Mouse (Mus musculus): ENCODE measurements around the gene Lamtor2.

The Lamtor2 gene

GRCm38 (mm10) chr3:88568615-88569014 lies 15.7 kb upstream of the Lamtor2 start:
- no peak for DNase-seq (ENCODE audit: low spot score in 2 of 2)

DNA sequence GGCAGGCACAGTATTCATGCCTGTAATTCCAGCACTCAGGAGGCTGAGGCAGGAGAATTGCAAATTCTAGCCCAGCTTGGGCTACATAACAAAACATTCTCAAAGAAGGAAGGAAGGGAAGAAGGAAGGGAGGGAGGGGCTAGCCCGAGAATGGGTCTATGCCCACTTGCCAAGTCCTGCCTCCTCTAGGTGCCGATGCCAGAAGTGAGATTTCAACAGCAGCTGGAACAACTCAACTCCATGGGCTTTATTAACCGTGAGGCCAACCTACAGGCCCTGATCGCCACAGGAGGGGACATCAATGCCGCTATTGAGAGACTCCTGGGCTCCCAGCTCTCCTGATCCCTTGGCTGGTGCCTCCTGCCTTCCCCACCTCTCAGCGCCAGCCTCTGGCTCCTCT lies 15.0 kb upstream of the Lamtor2 start:
- DNase-seq (ENCODE audit: low spot score in 2 of 2), result no peak

DNA sequence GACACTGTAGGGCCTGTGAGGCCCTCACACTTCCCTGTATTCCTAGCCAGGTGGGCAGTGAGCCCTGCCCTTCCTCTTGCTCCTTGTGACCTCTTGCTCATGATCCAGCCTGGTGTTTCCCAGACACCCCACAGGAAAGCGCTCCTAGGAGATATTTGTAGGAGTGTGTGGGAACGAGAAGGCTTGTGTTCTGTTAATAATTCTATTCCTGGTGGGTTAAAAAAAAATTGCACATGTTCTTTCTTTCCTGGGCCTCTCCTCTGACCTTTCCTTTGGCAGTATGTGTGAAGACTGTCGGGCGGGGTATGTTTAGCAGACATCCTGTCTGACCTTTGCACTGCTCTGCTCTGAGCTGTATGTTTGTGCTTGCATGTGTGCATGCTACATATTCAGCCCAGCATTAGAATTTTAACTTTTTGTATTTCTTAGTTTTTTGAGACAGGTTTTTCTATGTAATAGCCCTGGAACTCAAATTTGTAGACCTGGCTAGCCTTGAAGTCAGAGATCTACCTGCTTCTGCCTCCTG lies 13.7 kb upstream of the Lamtor2 start:
- DNase-seq (ENCODE audit: low spot score in 2 of 2), result no peak

DNA sequence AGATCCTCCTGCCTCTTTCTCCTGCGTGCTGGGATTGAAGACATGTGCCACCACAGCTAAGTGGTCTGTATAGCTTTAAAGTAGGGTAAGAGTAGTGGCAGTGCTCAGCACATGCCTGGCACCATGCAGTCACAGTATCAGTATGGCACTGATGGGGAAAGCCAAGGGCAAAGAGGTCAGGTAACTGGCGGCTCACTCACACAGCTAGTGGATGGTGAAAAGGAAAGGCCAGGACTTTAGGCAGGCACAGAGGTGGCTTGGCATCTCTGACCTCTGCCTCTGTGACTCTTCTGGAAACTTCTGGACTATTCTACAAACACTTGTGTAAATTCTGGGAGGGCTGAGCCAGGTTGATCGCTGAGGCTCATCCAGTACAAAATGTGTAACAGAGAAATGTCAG lies 13.2 kb upstream of the Lamtor2 start:
- DNase-seq (ENCODE audit: low spot score in 2 of 2), result no peak

- no peak for DNase-seq (ENCODE audit: low spot score in 2 of 2)
Measured at GRCm38 (mm10) chr3:88563966-88564365, 11.1 kb upstream of the Lamtor2 start.

DNA sequence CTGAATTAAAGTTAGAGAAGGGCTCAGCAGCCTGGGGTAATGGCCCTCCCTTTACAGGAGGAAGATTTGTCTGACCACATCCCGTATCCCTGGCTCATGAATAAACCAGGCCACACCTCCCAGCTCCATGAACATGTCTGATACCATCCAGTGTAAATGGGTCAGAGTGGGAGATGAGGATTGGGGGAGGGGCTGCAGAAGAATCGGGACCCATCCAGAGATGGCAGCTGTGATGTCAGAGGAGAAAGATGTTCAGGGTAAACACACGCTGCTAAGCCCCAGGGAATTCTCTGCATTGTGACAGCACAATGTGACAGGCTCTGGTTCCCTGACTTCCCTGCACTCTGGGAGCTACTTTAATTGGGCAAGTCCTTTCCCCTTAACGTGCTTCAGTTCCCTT lies 10.6 kb upstream of the Lamtor2 start:
- DNase-seq (ENCODE audit: low spot score in 2 of 2), result no peak

DNA sequence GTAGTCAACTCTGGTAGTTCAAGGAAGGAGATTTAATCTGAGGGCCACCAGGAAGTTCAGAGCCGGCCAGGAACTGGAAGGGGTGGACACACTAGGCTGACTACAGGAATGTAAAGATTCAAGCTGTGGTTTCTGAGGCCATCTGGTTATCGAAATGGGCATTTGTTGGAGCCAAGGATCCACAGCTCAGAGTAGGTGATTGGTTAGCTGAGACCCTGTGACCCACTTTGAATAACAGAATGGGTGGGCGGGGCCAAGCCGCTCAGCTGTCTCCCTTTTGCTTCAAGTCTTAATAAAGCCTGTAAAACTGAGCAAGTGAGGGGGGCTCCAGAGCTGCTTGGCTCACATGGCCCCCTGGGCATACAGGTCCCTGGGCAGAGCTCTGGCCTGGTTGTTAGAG lies 9.1 kb upstream of the Lamtor2 start:
- peak in 1 of 2 experiments; percentile 40 for DNase-seq (ENCODE audit: low spot score in 2 of 2)

DNA sequence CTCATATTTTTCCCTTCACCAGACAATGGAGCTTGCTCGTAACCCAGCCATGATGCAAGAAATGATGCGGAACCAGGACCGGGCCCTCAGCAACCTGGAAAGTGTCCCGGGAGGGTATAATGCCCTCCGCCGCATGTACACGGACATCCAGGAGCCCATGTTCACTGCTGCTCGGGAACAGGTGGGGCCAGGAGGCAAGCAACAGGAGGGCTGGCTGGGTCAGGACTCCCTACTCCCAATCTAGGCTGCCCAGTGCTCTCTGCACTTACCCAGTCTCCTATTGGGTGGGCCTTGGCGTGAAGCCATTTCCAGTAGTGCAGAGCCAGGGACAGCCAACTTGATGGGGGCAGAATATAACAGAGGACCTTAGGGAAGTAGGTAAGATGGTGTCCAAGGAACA lies 6.7 kb upstream of the Lamtor2 start:
- DNase-seq (ENCODE audit: low spot score in 2 of 2), result no peak

DNA sequence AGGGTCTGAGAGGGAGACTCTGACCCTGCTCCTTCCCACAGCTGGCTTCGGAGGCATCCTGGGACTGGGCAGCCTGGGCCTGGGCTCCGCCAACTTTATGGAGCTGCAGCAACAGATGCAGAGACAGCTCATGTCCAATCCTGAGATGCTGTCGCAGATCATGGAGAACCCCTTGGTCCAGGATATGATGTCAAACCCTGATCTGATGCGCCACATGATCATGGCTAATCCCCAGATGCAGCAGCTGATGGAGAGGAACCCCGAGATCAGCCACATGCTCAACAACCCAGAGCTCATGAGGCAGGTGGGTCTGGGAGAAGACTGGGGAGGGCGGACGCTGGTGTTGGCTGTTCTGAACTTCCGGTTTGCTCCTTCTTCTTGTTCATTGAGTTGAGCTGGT lies 3.7 kb upstream of the Lamtor2 start:
- no peak for DNase-seq (ENCODE audit: low spot score in 2 of 2)

GRCm38 (mm10) chr3:88555731-88556130 lies 2.9 kb upstream of the Lamtor2 start:
- DNase-seq (ENCODE audit: low spot score in 2 of 2), result peak in 1 of 2 experiments; percentile 19

DNA sequence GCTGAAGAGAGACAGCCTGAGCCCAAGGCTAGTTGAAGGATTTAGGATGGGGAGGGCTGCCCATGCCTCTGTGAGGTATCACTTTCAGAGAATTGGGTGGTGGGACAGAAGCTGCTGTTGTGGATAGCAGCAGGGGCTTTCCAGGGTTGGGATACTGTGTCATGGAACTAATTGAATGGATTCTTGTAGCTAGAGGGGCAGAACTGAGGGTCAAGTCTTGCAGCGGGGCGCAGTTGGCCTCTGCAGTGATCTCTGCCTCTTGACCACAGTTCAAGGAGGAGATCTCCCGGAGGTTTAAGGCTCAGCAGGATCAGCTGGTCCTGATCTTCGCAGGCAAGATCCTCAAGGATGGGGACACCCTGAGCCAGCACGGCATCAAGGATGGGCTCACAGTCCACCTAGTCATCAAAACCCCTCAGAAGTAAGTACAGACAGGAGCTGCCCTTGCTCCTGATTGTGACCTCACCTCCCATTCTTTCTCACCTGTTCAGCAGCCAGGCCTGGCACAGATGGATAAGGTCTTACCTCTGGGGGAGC lies 2.3 kb upstream of the Lamtor2 start:
- DNase-seq (ENCODE audit: low spot score in 2 of 2), result no peak

DNA sequence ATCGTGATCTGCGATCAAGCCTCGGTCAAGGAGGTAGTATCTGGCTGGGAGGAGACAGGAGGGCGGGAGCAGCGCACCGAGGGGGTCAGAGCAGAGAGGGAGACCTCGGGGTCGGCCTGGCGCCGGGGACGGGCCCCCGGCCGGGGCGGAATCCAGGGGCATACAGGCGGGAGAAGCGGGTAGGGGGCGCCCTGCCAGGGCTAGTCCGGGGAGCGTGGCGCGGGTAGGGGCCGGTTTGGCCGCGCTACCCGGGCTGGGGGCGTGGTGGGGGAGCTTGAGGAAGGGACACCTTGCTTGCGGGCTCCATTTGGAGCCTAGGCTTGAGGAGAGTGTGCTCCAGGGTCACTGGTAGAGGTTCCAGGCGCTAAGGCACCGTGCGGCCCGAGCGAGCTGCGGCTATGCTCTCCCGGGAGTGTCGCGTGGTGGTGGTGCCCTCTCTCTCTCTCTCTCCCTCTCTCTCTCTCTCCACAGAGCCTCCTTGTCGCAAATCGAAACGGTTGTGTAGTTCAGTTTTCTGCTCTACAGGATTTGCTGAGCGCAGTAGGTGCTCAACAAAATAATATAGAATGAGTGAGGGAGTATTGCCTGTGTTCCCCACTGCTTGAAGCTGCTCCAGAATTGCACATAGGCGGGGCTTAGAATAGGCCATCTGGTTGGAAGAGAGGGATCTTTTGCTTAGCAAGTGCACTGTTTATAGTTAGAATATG lies 1.2 kb upstream of the Lamtor2 start:
- peak in 1 of 2 experiments; percentile 68 for DNase-seq (ENCODE audit: low spot score in 2 of 2)

DNA sequence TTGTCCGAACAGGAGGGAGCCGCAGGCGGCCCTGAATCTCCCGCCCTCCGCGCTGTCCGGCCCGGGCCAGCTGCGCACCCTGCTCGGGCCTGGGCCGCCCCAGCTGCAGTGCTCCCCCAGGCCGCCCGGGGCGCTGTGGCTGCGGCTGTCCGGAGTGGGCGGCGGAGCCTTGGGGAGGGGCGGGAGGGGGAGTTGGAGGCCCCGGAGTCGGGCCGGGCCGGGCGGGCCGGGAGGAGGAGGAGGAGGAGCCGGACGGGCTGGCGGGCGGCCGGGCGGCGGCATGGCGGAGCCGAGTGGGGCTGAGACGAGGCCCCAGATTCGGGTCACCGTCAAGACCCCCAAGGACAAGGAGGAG lies 628 bp upstream of the Lamtor2 start, which contains the start of gene Ubqln4:
Gene Ubqln4, plus strand, starts transcription at position 234 of the 355 bp plus-strand sequence.
- peak; percentile 91 to 97 for DNase-seq (ENCODE audit: low spot score in 2 of 2)

DNA sequence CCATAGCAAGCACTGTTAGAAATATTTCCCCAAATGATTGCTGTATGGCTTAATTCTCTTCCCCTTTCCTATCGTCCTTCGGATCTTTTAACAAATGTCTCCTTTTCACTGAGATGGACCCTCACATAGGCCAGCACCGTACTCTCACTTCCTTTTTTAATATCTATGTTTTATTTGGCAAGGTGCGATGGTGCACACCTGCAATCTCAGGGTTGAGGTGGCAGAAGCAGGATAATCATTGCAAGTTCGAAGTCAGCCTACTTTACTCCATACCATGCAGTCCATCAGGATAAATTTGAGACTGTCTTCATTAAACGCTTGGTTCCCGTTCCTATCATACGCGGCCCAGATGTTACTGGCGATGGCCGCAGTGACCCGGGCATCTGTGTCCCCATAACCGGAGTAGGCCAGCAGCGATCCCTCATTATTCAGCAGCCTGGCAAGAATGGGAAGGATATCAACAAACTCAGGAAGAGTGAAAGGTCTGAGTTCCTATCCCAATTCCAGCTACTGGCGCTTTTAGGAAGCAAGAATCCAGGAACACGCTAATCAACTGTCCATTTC lies 710 bp downstream of the Lamtor2 start:
- no peak for DNase-seq (ENCODE audit: low spot score in 2 of 2)

- DNase-seq (ENCODE audit: low spot score in 2 of 2), result peak in 1 of 2 experiments; percentile 13
Measured at GRCm38 (mm10) chr3:88551586-88551985, 1.3 kb downstream of the Lamtor2 start.

- DNase-seq (ENCODE audit: low spot score in 2 of 2), result no peak
Measured at GRCm38 (mm10) chr3:88548180-88548917, 4.5 kb downstream of the Lamtor2 start, which contains the start of gene Rab25. Rab25 (minus strand) TSS chr3:88548300.

GRCm38 (mm10) chr3:88546674-88547418 lies 6.0 kb downstream of the Lamtor2 start:
- no peak for DNase-seq (ENCODE audit: low spot score in 2 of 2)

GRCm38 (mm10) chr3:88544955-88545591 lies 7.8 kb downstream of the Lamtor2 start:
- peak in 1 of 2 experiments; percentile 35 for DNase-seq (ENCODE audit: low spot score in 2 of 2)

DNA sequence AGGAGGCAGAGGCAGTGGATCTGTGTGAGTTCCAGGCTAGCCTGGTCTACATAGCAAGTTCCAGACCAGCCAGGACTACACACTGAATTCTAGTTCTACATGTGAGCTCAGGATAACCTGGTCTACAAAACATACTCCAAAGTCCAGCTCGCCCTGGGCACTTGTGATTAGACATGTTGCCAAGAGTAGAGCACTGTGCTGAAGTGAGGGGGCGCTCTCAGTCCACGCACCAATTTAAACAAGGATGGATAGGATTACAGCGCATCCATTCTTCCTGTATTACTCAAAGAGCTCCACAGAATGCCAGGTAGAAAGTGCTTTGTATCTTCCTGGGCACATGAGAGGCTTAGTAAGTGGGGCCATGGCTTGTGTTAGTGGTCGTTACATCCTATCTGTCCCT lies 8.4 kb downstream of the Lamtor2 start:
- peak in 1 of 2 experiments; percentile 41 for DNase-seq (ENCODE audit: low spot score in 2 of 2)

DNA sequence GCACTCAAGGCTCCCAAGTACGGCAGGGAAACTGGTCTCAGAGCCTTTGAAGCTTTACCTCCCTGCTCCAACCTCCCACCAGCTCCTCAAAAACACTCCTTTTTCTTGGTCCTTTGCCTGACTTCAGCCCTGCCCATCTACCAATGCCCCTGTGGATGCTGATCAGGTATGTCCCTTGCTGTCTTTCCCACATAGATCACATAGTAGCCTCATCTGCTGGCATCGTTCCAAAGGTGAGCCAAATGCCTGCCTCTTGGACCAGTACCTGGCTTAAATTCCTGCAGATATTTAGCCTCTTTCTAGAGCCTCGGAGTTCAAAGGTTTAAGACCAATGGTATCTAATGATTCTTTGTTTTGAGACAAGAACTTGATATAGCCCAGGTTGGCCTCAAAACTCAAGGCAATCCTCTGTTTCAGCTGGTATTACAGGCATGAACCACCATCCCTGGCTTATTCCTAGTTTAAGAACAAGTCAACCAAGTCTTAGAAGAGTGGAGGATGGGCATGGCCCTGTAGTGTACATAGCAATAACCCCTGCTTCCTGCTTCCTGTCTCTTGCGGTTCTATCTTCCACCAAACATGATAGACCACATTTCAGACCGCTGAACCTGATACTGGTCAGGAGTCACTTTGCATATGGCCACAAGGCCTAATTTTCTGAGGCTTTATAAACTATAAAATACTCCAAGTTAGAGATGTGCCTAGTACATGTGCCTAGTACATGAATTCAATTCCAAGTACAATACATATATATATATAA lies 9.0 kb downstream of the Lamtor2 start:
- DNase-seq (ENCODE audit: low spot score in 2 of 2), result no peak
